Mouse (Mus musculus) G1E (cell line): ENCODE measurements around the gene Cct5.

Experiments
- CTCF ChIP-seq: IDR thresholded peaks from 2 replicates; pipeline ENCODE4 v1.5.1; 2012; ENCODE audit warnings: low read depth, low read length, inconsistent platforms, mixed read lengths
- POLR2AphosphoS5 ChIP-seq: IDR thresholded peaks from 2 replicates; pipeline ENCODE4 v1.6.1; 2012; ENCODE audit warnings: low read depth, low read length, inconsistent platforms; ENCODE audit not compliant: insufficient replicate concordance

GRCm38 (mm10) chr15:31611976-31612375, 10.4 kb upstream of the Cct5 start:
- TF ChIP-seq CTCF (no peak), POLR2AphosphoS5 (no peak)
